Mouse (Mus musculus) hindbrain, embryonic 14.5 days (tissue): ENCODE measurements around the gene Eya4. TPM values are rescaled to one million over a fixed set of nuclear protein-coding genes. Genes with fewer than 3 reads are reported as not detected.

ENCODE experiments used
- ATAC-seq: fragments of 200-750 bp; cut with Nextera tagmentation; 2 replicates; pipeline ENCODE4 v1.8.0; 2017; ENCODE audit warnings: moderate number of reproducible peaks, mild to moderate bottlenecking, moderate TSS enrichment, moderate library complexity; ENCODE audit not compliant: low FRiP score
- DNase-seq: peaks from one replicate; pipeline ENCODE4 v3.0.0-alpha.2; 2015; ENCODE audit warnings: low spot score
- H3K27ac ChIP-seq: fragments of 300-500 bp; sonication (generic); 2 replicates; pipeline ENCODE4 v1.5.1; 2014; ENCODE audit warnings: mild to moderate bottlenecking, moderate library complexity
- H3K27me3 ChIP-seq: fragments of 300-500 bp; sonication (generic); 2 replicates; pipeline ENCODE4 v1.6.1; 2014; ENCODE audit warnings: mild to moderate bottlenecking, low read length, mixed read lengths; ENCODE audit not compliant: control insufficient read depth, insufficient read depth
- H3K36me3 ChIP-seq: fragments of 300-500 bp; sonication (generic); replicated peaks from 2 replicates; pipeline ENCODE4 v1.6.1; 2014; ENCODE audit not compliant: control insufficient read depth, insufficient read depth
- H3K4me1 ChIP-seq: fragments of 300-500 bp; sonication (generic); replicated peaks from 2 replicates; pipeline ENCODE4 v1.6.1; 2014; ENCODE audit warnings: antibody characterized with exemption, low read length, mixed read lengths; ENCODE audit not compliant: control insufficient read depth, insufficient read depth
- H3K4me2 ChIP-seq: fragments of 300-500 bp; sonication (generic); replicated peaks from 2 replicates; pipeline ENCODE4 v1.6.1; 2014; ENCODE audit warnings: mild to moderate bottlenecking, moderate library complexity
- H3K4me3 ChIP-seq: fragments of 300-500 bp; sonication (generic); replicated peaks from 2 replicates; pipeline ENCODE4 v1.5.1; 2014; ENCODE audit warnings: mild to moderate bottlenecking, low read length
- H3K9ac ChIP-seq: fragments of 300-500 bp; sonication (generic); 2 replicates; pipeline ENCODE4 v1.6.1; 2014
- H3K9me3 ChIP-seq: fragments of 300-500 bp; sonication (generic); 2 replicates; pipeline ENCODE4 v1.6.1; 2016; ENCODE audit warnings: low read length; ENCODE audit not compliant: control insufficient read depth
- WGBS: fragments of 180-500 bp; shearing (Covaris S2); extraction: QIAGEN DNeasy Blood & Tissue Kit; methylation state at CpG from one replicate; pipeline ENCODE4 v1.1.7; 2014; 5-methylcytosine and 5-hydroxymethylcytosine counted together
- polyA plus RNA-seq: library from polyadenylated mRNA; unstranded; fragments of >200 nt; fragmentation: Nextera tagmentation; extraction: Ambion mirVana; gene quantifications from 2 replicates; pipeline ENCODE4 v1.2.1, GENCODE M21; 2014

Gene Eya4
- polyA plus RNA-seq, 1 experiment from 2014 or later: 0.82 TPM

- Histone ChIP-seq H3K4me3 (no peak overlapping the region), H3K27me3 (no peaks in the 10 kb centered on the region), H3K36me3 (no peaks in the 10 kb centered on the region), H3K27ac (no peak overlapping the region), H3K4me2 (no peak overlapping the region), H3K9me3 (no peaks in the 10 kb centered on the region), H3K4me1 (no peaks in the 10 kb centered on the region; the same call in 1 of the 2 replicates), H3K9ac (no peak overlapping the region)
- WGBS: 67% methylated on average over 5 of the region's 5 CpGs
- DNase-seq (no peak), ATAC-seq (no peak)
Measured at GRCm38 (mm10) chr10:23177347-23178046, 173.1 kb downstream of the Eya4 start.

DNA sequence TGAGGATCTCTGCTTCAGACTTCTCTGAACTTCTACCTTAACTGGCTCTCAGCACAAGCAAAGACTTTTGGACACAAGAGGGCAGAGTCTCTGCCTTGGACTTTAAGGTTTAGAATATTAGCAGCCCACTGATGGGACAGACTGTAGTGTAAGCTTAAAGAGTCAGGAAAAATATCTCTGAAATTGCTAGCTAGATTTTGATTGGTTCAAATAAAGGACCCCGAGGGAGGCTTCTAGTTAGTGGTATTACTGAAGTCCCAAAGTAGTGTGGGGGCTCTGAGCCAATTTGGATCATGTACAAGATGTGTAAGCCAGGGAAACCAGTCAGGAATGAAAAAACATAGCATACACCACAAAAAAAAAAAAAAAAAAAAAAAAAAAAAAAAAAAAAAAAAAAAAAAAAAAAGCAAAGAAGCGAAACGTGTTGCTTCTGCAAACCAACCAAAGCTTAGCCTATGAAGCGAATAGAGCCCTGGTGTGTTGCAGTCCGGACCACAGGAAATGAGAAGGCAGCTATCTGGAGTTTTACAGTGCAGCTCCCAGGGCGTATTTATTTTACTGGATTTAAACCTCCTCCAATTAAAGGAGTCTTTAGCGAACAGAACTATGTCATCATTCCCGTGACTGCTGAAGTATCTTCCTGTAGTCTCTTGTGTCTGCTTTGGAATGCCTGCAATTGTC lies 173.8 kb downstream of the Eya4 start:
- DNase-seq (no peak), ATAC-seq (no peak)
- Histone ChIP-seq H3K27ac (no peak overlapping the region), H3K4me2 (no peak overlapping the region), H3K4me1 (no peaks in the 10 kb centered on the region; the same call in 1 of the 2 replicates), H3K9ac (no peak overlapping the region), H3K27me3 (no peaks in the 10 kb centered on the region), H3K36me3 (no peaks in the 10 kb centered on the region), H3K4me3 (no peak overlapping the region), H3K9me3 (no peaks in the 10 kb centered on the region)
- WGBS: 65% methylated on average over 8 of the region's 8 CpGs

- no peaks in the 10 kb centered on the region for H3K9me3 ChIP-seq
- no peak overlapping the region for H3K4me2 ChIP-seq
- no peak for DNase-seq
- H3K27me3 ChIP-seq: no peaks in the 10 kb centered on the region
- no peaks in the 10 kb centered on the region for H3K4me1 ChIP-seq
- no peak overlapping the region for H3K27ac ChIP-seq
- no peak for ATAC-seq
- no peak overlapping the region for H3K9ac ChIP-seq
- H3K36me3 ChIP-seq: no peaks in the 10 kb centered on the region
- 87% methylated on average over 7 of the region's 7 CpGs for WGBS
- H3K4me3 ChIP-seq: no peak overlapping the region
Measured at GRCm38 (mm10) chr10:23171541-23171940, 179.0 kb downstream of the Eya4 start.

- Histone ChIP-seq H3K4me2 (no peak overlapping the region), H3K27ac (no peak overlapping the region), H3K4me1 (no peaks in the 10 kb centered on the region), H3K36me3 (no peaks in the 10 kb centered on the region), H3K27me3 (no peaks in the 10 kb centered on the region), H3K9ac (no peak overlapping the region), H3K9me3 (no peaks in the 10 kb centered on the region), H3K4me3 (no peak overlapping the region)
- ATAC-seq: peak; percentile 64; the same call in 1 of the 2 replicates
- no peak for DNase-seq
- WGBS: 65% methylated on average over 7 of the region's 7 CpGs
Measured at GRCm38 (mm10) chr10:23165089-23165642, 185.4 kb downstream of the Eya4 start.

- no peak overlapping the region for H3K27ac ChIP-seq
- no peaks in the 10 kb centered on the region for H3K27me3 ChIP-seq
- H3K36me3 ChIP-seq: no peaks in the 10 kb centered on the region
- ATAC-seq (peak; percentile 51; the same call in 1 of the 2 replicates), DNase-seq (peak; percentile 44)
- H3K9me3 ChIP-seq: no peaks in the 10 kb centered on the region
- no peak overlapping the region for H3K4me2 ChIP-seq
- H3K9ac ChIP-seq: no peak overlapping the region
- WGBS: 57% methylated on average over 10 of the region's 10 CpGs
- no peaks in the 10 kb centered on the region for H3K4me1 ChIP-seq
- H3K4me3 ChIP-seq: no peak overlapping the region
Measured at GRCm38 (mm10) chr10:23159844-23160243, 190.7 kb downstream of the Eya4 start.

- Histone ChIP-seq H3K9ac (no peak overlapping the region), H3K36me3 (no peaks in the 10 kb centered on the region), H3K27ac (no peak overlapping the region), H3K4me1 (no peaks in the 10 kb centered on the region), H3K4me2 (no peak overlapping the region), H3K9me3 (no peaks in the 10 kb centered on the region), H3K4me3 (no peak overlapping the region), H3K27me3 (no peaks in the 10 kb centered on the region)
- 86% methylated on average over 11 of the region's 11 CpGs for WGBS
- no peak for DNase-seq
- ATAC-seq: no peak
Measured at GRCm38 (mm10) chr10:23159138-23159537, 191.4 kb downstream of the Eya4 start.

GRCm38 (mm10) chr10:23156866-23157625 lies 193.5 kb downstream of the Eya4 start:
- no peak overlapping the region for H3K27ac ChIP-seq
- H3K27me3 ChIP-seq: no peaks in the 10 kb centered on the region
- ATAC-seq: no peak
- 85% methylated on average over 18 of the region's 18 CpGs for WGBS
- H3K9me3 ChIP-seq: no peaks in the 10 kb centered on the region
- no peak overlapping the region for H3K4me3 ChIP-seq
- H3K36me3 ChIP-seq: no peaks in the 10 kb centered on the region
- DNase-seq: no peak
- H3K4me2 ChIP-seq: no peak overlapping the region
- H3K9ac ChIP-seq: no peak overlapping the region
- no peaks in the 10 kb centered on the region for H3K4me1 ChIP-seq

DNA sequence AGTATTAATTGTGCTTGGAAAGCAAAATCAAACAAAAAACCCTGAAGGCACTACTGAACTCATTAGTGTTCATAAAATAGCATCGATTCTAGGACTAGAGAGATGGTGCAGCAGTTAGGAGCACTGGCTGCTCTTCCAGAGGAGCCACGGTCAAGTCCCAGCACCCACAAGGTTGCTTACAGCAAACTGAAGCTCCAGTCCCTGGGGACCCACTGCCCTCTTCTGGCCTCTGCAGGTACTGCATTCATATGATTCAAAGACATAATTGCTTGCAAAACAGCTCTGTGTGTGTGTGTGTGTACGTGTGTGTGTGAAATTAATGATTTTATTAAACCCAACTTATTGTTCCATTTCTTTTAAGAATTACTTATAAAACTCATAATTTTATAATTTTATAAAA lies 200.2 kb downstream of the Eya4 start:
- Histone ChIP-seq H3K9ac (no peak overlapping the region), H3K4me2 (no peak overlapping the region), H3K27ac (no peak overlapping the region), H3K4me3 (no peak overlapping the region), H3K9me3 (no peaks in the 10 kb centered on the region), H3K4me1 (no peaks in the 10 kb centered on the region), H3K36me3 (no peaks in the 10 kb centered on the region), H3K27me3 (no peaks in the 10 kb centered on the region)
- WGBS: 90% methylated on average over 3 of the region's 3 CpGs
- DNase-seq (no peak), ATAC-seq (no peak)

GRCm38 (mm10) chr10:23144616-23145015 lies 206.0 kb downstream of the Eya4 start:
- ATAC-seq (no peak), DNase-seq (no peak)
- Histone ChIP-seq H3K27ac (no peak overlapping the region), H3K4me2 (no peak overlapping the region), H3K4me1 (no peaks in the 10 kb centered on the region), H3K4me3 (no peak overlapping the region), H3K27me3 (no peaks in the 10 kb centered on the region), H3K36me3 (no peaks in the 10 kb centered on the region), H3K9ac (no peak overlapping the region), H3K9me3 (no peaks in the 10 kb centered on the region)
- WGBS: 88% methylated on average over 2 of the region's 2 CpGs
